Mouse (Mus musculus) T-cell, adult 2 months (primary cell): ENCODE measurements around the gene Lgr6.

ENCODE experiments used
- DNase-seq: peaks from one replicate; pipeline ENCODE4 v3.0.0; 2022; ENCODE audit warnings: low spot score

Lgr6 gene

DNA sequence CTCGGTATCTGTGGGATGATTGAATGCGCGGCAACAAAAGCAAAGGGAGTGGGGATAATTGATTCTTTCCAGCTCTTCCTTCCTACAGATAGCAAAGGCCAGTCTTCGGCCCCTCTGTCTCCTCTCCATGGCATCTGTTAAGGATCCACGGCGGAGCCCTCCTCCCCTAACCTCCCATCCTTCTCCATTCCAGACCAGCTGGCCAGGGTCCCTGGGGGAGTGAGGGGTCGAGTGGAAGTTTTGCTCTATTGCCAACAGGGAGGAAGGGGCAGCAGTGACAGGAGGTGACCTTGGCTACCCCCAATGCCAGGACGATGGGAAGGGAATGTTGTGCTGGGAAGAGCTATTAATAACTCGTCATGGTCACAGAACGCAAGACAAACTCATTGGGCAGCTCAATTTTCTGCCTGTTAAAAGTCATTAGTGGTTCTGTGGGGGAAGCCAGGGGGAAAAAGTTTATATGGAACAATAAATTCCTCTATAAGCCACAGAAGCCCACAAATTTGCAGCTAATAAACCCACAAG, 90.1 kb downstream of the Lgr6 start:
- no peak for DNase-seq

DNA sequence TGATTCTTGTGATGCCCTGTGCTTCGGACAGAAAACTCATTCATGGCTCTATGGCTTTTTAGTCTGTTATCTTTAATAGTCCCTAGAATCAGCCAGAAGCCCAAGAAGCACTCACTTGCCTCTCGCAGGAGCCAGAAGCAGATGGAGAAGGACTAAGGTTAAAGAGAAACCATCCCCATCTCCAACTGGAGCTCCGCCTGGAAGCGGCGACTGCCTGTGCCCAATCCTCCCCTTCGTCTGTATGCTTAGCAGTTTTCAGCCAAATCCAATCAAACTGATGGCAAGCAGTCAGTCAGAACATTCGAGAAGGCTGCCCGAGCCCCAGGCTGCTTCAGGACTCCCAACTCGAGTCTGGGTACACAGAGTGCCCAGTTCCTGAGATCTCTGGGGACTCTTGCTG, 92.6 kb downstream of the Lgr6 start:
- DNase-seq, result no peak

DNA sequence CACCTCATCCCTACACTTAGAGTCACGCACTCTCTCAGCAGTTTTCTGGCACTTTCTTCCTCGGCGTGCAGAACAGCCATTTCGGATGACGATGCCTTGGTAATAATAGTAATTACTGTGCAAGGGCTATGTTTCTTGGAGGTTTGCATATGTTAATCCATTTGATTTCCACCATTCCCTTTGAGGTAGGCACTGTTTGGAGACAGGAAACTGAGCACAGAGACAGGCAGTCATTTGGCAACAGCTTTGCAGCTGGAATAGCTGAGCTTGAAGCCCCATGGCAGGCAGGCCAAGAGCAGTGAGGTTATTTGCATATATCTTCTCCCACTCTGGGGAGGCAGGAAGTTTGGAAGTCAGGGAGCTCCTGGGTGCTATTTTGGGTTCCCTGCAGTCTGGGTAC, 93.2 kb downstream of the Lgr6 start:
- DNase-seq, result no peak

DNA sequence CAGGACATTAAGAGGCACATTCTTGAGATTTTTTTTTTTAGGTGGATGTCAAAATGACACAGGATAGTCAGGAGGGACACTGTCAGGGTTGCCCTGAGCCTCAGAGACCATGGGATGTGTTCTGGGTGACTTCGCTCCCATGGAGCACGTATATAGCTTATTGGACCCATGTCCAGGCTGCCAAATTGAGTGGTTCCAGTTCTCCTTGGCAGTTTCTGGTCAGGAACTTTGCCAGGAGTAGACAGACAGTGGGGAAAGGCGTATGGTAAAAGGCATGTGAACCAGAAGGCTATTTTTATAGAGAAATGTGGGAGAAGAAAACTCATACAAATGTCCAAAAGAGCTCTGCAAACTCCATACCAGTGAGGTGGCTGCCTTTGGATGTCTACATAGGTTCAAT, 95.2 kb downstream of the Lgr6 start:
- DNase-seq, result no peak

DNA sequence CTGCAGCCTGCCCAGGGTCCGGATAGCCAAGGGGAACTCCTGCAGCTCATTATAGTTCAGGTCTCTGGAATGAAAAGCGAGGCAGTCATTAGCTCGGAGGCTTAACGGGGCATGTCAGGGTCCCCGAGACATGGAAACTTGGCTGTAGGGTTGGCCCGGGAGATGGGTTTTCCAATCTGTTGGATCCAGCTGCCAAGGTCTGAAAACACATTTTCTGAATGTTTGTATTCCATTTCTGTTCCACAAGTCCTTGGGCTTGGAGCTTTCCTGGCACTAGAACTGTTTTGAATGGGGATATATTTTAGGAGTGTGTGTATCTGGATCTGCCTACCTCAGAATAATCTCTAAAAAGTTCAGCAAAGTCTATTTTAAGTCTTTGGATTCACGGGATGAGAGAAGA, 99.4 kb downstream of the Lgr6 start:
- no peak for DNase-seq

DNA sequence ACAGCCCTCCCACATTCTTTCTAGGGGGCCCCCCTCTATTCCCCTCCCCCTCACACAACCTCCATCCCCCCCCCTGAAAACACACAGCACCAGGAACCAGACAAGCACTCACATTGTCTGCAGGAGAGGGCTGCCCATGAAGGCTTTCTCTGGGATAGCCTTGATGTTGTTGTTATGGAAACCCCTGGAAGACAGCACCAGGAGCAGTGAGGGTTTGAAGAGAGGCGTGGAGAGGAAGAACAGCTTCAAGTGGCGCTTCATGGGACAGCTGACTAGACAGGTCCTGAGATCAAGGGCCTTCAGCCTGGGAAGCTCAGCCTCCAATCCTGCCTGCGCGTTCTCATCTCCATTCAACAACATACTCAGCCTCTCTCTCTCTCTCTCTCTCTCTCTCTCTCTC, 101.7 kb downstream of the Lgr6 start:
- no peak for DNase-seq

DNA sequence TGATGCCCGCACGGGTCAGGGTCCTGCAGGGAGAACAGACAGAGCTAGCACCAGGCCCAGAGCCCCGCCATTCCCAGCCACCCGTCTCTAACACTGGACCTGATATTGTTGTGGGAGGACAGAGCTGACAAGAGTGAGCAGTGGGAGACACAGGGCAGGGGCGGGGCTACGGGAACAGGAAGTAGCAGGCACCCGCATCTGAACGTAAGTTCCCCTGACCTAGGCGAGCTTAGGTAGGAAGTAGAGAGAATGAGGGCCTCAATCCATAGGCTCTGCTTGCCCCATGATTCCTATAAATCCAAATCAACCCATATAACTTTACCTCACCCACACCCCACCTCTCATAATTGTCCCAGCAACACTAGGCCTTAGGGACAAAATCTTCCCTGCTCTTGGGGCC, 104.5 kb downstream of the Lgr6 start:
- DNase-seq, result no peak

DNA sequence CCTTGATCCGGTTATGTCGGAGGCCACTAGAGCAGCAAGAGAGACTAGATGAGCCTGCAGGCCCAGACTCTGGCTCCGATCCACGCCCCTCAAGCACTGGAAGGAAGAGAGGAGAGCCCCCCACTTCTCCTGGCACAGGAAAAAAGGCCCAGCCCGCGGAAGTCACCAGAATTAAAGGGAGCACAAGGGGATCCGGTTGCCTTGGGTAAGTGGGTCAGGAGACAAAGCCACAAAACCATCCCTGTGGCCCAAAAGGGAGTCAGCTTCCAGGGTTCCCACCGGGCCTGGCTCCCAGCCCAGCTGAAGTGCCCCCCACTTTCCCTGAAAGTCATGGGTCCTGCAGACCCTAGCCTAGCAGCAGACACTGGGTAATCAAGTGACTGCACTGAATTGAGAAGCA, 106.8 kb downstream of the Lgr6 start:
- DNase-seq, result no peak

DNA sequence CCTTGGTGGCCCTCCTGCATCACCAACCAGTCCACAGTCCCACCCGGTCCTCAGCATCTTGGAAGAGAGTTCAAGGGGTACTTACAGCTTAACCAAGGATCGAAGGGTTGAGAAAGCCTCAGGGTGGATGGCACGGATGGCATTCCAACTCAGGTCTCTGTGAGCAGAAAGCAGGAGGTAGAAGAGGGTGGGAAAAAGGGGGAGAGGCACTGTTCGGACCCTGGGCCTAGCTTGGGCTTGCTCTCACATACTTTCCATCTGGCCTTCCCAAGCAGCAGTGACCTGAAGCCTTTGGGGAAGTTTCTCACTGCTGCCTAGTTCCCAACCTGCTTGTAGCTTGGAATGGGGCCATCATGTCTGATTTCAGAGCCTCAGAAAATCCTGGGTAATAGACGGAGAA, 107.5 kb downstream of the Lgr6 start:
- DNase-seq, result no peak

DNA sequence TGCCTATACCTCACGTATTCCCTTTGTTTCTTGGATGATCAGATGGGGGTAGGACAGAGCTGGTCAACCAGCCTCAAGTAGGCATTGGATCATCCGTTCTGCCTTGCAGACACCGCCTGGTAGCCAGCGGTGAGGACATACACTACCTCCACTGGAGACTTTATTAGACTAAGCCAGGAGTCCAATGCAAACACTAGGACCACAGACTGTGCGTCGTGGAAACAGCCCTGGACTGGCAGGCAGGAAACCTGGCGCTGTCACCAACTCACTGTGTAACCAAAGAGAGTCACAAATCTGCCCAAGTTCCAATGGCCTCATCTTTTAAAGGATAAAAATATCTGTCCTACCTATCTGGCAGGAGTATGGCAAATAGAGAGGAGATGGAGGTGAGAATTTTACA, 108.6 kb downstream of the Lgr6 start:
- DNase-seq, result no peak

DNA sequence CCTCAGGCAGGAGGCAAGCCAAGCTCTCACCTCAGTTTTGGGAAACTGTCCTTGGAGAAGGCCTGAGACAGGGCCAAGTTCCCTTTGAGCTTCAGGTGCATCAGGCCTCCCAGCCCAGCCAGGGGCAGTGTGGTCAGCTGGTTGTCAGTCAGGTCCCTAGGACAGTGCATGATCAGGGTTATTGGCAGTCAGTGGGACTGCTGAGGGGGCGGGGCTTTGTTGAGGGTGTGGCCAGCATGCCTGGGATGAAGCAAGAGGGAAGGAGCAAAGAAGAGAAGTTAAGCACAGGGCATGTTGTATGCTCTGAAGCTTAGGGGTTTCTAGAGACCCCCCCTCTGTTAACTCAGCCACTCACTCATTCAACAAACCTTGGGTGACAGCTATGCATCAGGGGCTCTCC, 109.1 kb downstream of the Lgr6 start:
- DNase-seq, result no peak

DNA sequence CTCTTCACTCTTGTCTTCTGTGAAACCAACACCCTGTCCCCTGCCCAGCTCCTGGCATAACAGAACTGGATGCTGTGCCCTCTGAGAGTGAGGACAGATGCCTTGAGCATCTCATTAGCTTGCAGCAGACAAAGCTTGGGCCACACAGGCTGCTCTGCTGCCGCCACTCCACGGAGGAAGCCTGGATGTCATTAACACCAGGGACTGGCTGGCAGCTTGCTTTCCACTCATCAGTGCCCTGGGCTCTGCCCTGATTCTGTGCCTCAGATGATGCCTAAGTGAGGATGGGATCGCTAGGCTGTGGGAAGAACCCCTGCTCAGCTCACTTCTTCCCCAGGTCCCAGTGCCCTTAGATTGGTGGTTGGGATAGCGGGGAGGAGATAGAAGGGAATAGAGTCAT, 109.6 kb downstream of the Lgr6 start:
- no peak for DNase-seq

DNA sequence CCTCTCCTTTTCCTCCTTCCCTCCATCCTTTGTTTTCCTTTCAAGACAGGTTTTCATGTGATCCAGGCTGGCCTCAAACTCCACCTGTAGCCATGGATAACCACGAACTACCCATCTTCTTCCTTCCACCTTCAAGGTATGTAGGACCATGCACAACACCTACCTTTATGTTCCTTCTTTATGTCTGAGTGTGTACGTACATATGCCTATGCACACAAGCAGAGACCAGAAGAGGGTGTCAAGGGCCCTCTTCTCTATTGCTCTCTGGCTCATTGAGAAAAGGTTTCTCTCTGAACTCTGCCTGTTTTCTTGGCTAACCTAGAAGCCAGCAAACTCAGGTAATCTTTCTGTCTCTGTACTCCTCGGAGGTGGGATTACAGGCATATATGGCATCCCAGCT, 110.3 kb downstream of the Lgr6 start:
- no peak for DNase-seq

DNA sequence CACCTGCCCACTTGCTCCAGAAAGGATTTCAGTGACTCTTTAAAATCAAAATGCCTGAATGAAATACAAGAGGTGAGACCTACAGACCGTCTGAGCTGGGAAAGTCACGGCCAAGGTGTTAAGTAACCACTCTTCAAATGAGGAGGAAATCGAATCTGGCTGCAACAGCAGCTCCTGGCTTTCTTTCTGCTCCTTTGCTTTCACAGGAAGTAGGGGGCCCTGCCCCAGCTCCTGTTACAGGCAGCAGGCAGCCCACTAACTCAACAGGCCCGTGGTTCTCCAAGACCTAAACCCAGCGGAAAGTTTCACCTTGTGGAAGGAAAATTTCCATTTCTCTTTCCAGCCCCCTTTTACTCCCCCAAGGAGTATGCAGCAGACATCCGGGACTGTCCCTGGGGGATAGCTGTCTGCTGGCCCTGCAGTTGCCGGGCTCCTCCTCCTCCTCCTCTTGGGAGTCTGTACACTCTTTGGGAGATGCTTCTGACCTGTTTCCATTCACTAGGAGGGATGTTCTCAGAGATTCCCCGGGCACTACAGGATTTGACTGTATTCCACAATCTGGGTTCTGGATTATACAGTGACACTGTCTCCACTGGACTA, 112.9 kb downstream of the Lgr6 start:
- no peak for DNase-seq

DNA sequence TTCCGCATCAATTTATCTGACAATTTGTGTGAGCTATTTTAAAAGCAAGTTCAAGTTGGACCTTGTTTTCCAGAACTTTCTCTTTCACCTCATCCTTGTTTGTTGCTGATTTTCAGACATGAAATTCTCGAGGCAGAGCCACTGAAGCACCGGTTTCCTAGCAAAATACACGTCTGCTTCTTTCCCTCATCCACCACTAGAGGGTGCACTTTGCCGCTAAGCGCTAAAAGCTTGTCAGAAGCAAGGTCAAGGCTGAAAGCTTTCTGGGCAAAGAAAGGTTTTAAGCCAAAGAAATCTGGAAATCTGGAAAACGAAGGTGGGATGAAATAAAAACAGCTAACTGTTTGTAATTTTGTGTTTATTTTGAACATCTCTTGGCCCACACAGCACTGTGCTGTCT, 115.7 kb downstream of the Lgr6 start:
- peak; percentile 69 for DNase-seq

DNA sequence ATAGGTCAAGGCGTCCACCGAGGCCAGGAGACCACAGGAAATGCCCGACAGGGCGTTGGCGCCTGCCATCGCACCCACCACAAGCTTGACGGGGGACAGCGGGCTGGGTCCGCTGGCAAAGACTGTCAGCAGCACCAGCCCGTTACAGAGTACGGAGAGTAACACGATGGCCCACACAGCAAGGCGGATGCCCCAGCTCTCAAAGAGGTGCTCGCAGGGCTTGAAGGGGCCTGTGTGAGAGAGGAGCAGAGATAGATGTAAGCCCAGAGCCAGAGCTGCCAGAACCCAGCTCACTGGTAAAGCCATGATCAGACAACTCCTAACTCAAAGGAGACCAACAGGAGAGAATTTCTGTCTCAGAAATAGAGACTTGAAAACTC, 117.1 kb downstream of the Lgr6 start:
- no peak for DNase-seq

DNA sequence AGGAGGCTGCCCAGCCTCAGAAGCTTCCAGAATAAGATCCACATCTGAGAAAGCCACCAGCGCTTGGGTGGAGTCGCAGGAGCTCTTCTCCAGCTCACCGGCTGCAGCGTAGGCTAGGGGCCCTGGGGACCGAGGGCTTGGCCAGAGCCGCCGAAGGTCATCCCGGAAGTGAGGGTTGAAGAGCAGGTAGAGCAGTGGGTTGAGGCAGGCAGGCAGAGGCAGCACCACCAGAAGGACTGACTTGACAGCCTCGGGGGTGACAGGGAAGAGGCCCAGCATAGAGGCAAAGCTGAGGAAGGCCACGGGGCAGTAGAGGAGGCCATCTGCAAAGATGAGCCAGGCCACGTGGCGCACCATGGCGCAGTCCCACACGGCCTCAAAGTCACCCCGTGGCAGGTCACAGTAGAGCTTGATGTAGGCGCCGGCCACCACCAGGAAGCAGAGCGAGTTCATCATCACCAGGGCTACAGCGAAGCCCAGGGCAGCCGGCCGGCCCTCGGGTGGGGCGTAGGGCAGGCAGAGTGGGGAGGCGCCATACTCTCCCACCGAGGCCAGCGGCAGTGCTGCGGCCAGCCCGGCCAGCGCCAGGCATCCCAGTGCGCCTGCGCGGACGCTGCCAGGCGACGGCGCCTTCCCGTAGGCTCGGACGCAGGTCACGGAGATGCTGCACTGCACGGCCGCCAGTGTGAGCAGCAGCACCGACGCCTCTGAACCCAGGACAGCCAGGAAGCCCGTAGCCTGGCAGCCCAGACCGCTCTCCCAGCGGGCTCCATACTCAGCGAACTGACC, 117.7 kb downstream of the Lgr6 start:
- peak; percentile 15 for DNase-seq

DNA sequence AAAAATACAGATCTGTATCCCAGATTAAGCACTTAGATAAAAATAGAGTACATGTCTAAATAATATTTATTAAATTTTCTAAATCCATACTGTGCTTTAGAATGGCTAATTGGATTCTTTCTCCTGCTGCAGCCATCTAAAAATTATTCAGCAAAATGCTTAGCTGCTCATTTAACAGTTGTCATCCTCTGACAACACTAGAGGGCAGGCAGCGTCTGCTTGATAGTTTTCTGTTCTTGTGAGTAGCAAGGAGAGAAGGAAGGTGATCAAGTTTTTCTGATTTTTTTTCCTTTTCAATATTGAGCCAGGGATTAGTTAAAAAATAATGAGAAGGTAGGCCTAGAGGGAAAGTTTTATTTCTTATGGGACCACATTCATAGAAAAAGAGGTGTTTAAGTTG, 132.2 kb downstream of the Lgr6 start:
- no peak for DNase-seq

DNA sequence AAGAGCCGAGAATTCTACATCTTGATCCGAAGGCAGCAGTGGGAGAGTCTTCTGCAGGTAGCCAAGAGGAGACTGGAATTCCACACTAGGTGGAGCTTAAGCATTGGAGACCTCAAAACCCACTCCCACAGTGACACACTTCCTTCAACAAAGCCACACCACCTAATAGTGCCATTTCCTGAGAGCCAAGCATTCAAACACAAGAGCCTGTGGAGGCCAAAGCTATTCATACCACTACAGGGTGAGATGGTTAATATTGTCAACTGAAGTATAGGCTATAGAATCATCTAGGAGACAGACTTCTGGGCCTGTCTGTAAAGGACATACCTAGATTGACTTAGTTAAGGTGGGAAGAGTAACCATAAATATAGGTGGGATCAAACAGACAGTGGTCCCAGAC, 139.6 kb downstream of the Lgr6 start:
- DNase-seq, result no peak

DNA sequence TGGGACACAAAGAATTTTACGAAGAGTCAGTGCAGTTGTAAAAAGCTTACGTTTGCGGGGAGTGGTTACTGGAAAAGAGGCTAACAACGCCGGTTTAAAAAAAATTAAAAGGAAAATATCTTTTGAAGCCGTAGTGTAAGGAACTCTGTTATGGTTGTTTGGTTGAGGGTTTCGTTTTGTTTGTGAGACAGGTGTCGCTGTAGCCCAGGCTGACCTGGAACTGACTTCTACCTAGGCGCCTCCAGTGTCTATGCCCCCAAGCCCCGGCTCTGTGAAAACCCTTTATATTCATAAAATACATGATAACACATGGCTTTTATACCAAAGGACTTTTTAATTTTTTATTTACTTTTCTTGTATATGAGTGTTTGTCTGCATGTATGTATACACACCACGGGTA, 142.3 kb downstream of the Lgr6 start:
- peak; percentile 45 for DNase-seq

DNA sequence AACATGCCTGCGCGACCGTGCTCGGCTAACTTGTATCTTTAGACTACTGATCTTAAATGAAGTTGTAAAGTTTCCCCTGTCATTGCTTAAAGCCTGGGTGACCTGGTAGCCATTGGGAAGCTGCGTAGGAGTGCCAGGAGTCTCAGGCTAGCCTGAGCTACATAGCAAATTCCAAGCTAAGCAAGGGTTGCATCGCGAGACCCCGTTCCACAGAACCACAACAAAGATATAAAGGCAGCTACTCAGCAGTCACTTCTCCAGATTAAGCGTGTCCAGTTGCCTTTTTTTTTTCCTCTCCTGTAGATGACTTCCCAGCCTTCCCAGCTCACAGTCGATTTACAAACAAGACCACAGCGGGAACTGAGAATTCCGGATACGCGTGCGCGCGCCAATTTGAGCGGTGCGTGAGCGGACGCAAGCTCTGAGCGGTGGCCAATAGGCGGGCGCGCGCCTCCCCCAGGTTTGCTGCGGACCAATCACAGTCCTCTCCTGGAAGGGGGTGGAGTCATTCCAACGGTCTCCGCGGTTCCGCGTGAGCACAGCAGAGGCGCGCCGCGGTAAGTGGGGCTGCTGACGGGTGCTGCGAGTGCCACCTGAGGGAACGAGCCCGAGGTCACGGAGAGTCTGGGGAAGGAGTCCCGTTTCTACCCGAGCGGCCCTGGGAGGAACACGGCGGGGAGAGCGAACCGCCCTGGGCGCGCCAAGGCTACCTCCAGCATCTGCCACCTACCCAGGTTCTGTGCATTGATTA, 142.8 kb downstream of the Lgr6 start, which contains the start of gene Ube2t:
Gene Ube2t, plus strand, starts transcription at position 513 of the 751 bp plus-strand sequence.
- peak; percentile 95 for DNase-seq

DNA sequence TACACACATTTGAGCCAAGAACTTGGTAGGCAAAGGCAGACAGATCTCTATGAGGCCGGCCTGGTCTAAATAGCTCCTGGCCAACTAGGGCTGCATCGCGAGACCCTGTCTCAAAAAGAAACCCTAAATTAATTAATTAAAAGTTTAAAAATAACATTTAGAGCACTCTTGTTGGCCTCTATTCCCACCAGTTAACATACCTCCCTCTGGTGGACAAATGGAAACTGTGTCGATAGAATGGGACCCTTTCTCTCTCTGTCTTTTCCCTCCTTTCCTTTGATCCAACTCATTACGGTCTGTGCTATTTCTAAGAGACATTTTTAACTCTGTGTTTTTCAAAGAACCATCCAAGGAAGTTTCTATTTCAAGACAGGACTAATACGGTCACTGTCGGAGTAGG, 144.4 kb downstream of the Lgr6 start:
- DNase-seq, result no peak

DNA sequence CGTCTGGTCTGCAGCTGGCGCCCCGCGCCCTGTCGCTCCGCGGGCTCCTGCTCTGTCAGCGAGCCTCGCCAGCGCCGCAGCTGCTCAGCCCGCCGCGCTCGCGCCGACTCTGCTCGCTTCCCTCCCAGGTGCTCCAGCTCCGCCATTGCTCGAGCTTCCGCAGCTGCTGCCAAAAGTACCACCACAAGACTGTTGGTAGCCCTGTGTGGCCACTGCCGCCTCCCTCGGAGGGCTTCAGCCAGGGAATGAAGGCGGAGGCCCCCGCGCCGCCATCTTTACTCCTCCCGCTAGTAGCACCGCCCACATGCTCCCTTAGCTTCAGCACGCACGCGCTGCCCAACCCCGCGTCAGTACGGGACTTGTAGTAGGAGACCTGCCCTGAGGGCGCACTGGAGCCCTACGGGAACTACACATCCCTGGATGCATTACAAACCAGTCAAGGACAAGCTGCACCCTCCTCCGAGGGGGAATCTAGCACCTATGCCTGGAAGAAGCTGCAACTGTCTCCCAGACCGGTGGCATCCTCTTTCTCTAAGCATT, 149.4 kb downstream of the Lgr6 start, which contains the start of gene Ppp1r12b:
Gene Ppp1r12b, minus strand, starts transcription at position 306 of the 540 bp plus-strand sequence.
- peak; percentile 90 for DNase-seq
